Mouse (Mus musculus): ENCODE data around the gene Sptan1. TPM values are rescaled to one million over a fixed set of nuclear protein-coding genes. Genes with fewer than 3 reads are reported as not detected.

Gene Sptan1
- total and polyA plus RNA-seq, 3 experiments: 26.2 to 29.5 TPM; not detected in 1

- H3K4me3 ChIP-seq (ENCODE audit: control insufficient read depth in 1 of 2, insufficient read depth in 1 of 2, low read depth in 2 of 2, low read length in 2 of 2): peak overlapping the region; percentile 61; a peak in 3 of 4 replicates
- H3K9me3 ChIP-seq (replicated peaks; ENCODE audit: insufficient read depth, low read length): no peaks in the 10 kb centered on the region
- DNase-seq (ENCODE audit: low read depth, low spot score): peak; percentile 94
- H3K4me1 ChIP-seq (ENCODE audit: control insufficient read depth in 1 of 2, insufficient read depth in 2 of 2, low read length in 2 of 2): peaks cover 2 to 28% of the 10 kb centered on the region in 2 experiments
- H3K27ac ChIP-seq (ENCODE audit: control insufficient read depth, low read depth, low read length): peak overlapping the region; percentile 98
- H3K36me3 ChIP-seq (ENCODE audit: control insufficient read depth in 1 of 2, insufficient read depth in 2 of 2, low read length in 2 of 2): peaks cover 0 to 20% of the 10 kb centered on the region in 2 experiments; a peak in 2 of 4 replicates
- H3K27me3 ChIP-seq (ENCODE audit: control insufficient read depth in 1 of 2, insufficient read depth in 2 of 2, low read length in 2 of 2): no peaks in the 10 kb centered on the region
- TF ChIP-seq EP300 (IDR thresholded peaks at IDR 0.05; ENCODE audit: low read depth in 1 of 2, low read length in 2 of 2): peak in 1 of 2 experiments; percentile 56
- TF ChIP-seq E2F4 (IDR thresholded peaks at IDR 0.05; ENCODE audit: borderline replicate concordance, low read depth, low read length): no peak
- no peak; the same call in 1 of the 2 replicates for TF ChIP-seq ELF1 (IDR thresholded peaks at IDR 0.05; ENCODE audit: low read depth, low read length)
- TF ChIP-seq SMC3 (IDR thresholded peaks at IDR 0.05; ENCODE audit: low read depth, low read length): no peak
- peak; percentile 46 for TF ChIP-seq NELFE (IDR thresholded peaks at IDR 0.05; ENCODE audit: low read depth, low read length)
- peak; percentile 91 for TF ChIP-seq TBP (IDR thresholded peaks at IDR 0.05; ENCODE audit: low read depth, low read length)
- TF ChIP-seq MAFK (IDR thresholded peaks at IDR 0.05; ENCODE audit: borderline replicate concordance, low read depth, low read length): no peak
- TF ChIP-seq JUND (IDR thresholded peaks at IDR 0.05; ENCODE audit: low read depth, low read length): no peak
- peak; percentile 40; the same call in 1 of the 2 replicates for TF ChIP-seq MAX (IDR thresholded peaks at IDR 0.05; ENCODE audit: low read length)
- TF ChIP-seq TAL1 (IDR thresholded peaks at IDR 0.05; ENCODE audit: low read length): peak; percentile 86
- TF ChIP-seq GABPA (IDR thresholded peaks at IDR 0.05; ENCODE audit: low read depth, low read length): no peak
- peak; percentile 79 for TF ChIP-seq MYC (IDR thresholded peaks at IDR 0.05; ENCODE audit: low read depth, low read length)
- peak; percentile 54 for TF ChIP-seq RCOR1 (IDR thresholded peaks at IDR 0.05; ENCODE audit: low read depth, low read length)
- TF ChIP-seq TCF12 (IDR thresholded peaks at IDR 0.05; ENCODE audit: low read depth, low read length): peak; percentile 56
- TF ChIP-seq POLR2A (IDR thresholded peaks at IDR 0.05; ENCODE audit: control insufficient read depth in 1 of 2, insufficient read depth in 1 of 2, low read depth in 1 of 2, low read length in 2 of 2, poor library complexity in 1 of 2): peak in 1 of 2 experiments; percentile 69; a peak in 1 of 4 replicates
- TF ChIP-seq ZKSCAN1 (IDR thresholded peaks at IDR 0.05; ENCODE audit: low read depth, low read length): no peak
- TF ChIP-seq GATA1 (IDR thresholded peaks at IDR 0.05; ENCODE audit: low read depth, low read length): peak; percentile 69
- 0 out of 2 replicates have a peak, but pooled peaks have one; percentile 40 for TF ChIP-seq SIN3A (IDR thresholded peaks at IDR 0.05; ENCODE audit: low read length)
- TF ChIP-seq ZC3H11A (IDR thresholded peaks at IDR 0.05; ENCODE audit: low read depth, low read length): no peak
- no peak for TF ChIP-seq ZMIZ1 (IDR thresholded peaks at IDR 0.05; ENCODE audit: low read depth, low read length)
- TF ChIP-seq ETS1 (IDR thresholded peaks at IDR 0.05; ENCODE audit: low read depth, low read length): peak; percentile 44; the same call in 1 of the 2 replicates
- TF ChIP-seq MXI1 (IDR thresholded peaks at IDR 0.05; ENCODE audit: low read depth, low read length): 0 out of 2 replicates have a peak, but pooled peaks have one; percentile 3
- peak; percentile 66 for TF ChIP-seq HCFC1 (IDR thresholded peaks at IDR 0.05; ENCODE audit: low read depth, low read length)
- TF ChIP-seq CHD2 (IDR thresholded peaks at IDR 0.05; ENCODE audit: low read length): no peak
- peak overlapping the region; percentile 87 for H3K9ac ChIP-seq (ENCODE audit: control insufficient read depth, low read depth, low read length, poor library complexity, severe bottlenecking)
- H3K79me2 ChIP-seq (ENCODE audit: control insufficient read depth, insufficient read depth, low read length, poor library complexity): peaks cover 13% of the 10 kb centered on the region
Observed at GRCm38 (mm10) chr2:30049831-30050230, 84.5 kb downstream of the Sptan1 start.
